26 mouse cellular contexts compared by ENCODE assay signal in the genomic region with DNA sequence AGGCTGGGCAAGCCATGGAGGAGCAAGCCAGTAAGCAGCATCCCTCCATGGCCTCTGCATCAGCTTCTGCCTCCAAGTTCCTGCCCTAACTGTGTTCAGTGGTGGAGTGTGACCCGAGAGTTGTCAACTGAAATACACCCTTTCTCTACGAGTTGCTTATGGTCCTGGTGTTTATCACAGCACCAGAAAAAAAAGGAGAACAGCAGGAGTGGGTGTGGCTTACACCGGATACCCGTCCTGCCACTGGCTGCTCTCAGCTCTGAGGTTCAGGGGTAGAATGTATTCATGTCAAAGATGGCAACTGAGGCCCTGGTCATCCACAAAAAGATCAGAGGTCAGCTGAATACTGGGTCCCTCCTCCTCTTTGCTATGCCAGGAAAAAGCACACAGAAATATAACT. TPM values are rescaled to one million over a fixed set of nuclear protein-coding genes. Genes with fewer than 3 reads are reported as not detected.
DNase-seq lines count a peak whose midpoint lies in the region; ATAC-seq lines count a peak whose summit lies in the region.
"Had no signal": no experiment of that assay in that cellular context is flagged by ENCODE, and none has a peak within 500 bp of the region (broad histone marks: within the 10 kb centered on the region; RNA-seq: fewer than 3 reads in every experiment).

No protein-coding gene starts in this region.

- H3K4me1 ChIP-seq in midbrain, embryonic 10.5 days: peaks cover 9% of the 10 kb centered on the region; the same call in 1 of the 2 replicates
- H3K4me1 ChIP-seq: embryonic facial prominence, embryonic 12.5 days; embryonic facial prominence, embryonic 15.5 days had no signal

- no peak overlapping the region for H3K4me3 ChIP-seq in midbrain, embryonic 10.5 days
- H3K4me3 ChIP-seq: embryonic facial prominence, embryonic 12.5 days; embryonic facial prominence, embryonic 15.5 days; heart, adult 2 months; heart, embryonic 10.5 days; heart, embryonic 13.5 days had no signal

- no peaks in the 10 kb centered on the region for H3K27me3 ChIP-seq in midbrain, embryonic 10.5 days (ENCODE audit: low read depth, poor library complexity, severe bottlenecking)
- H3K27me3 ChIP-seq: embryonic facial prominence, embryonic 12.5 days; embryonic facial prominence, embryonic 15.5 days; heart, embryonic 13.5 days had no signal

- 84% methylated on average over 4 of the region's 4 CpGs for WGBS in midbrain, embryonic 10.5 days

- no peaks in the 10 kb centered on the region for H3K36me3 ChIP-seq in midbrain, embryonic 10.5 days
- H3K36me3 ChIP-seq: embryonic facial prominence, embryonic 12.5 days; embryonic facial prominence, embryonic 15.5 days; heart, embryonic 10.5 days; heart, embryonic 13.5 days had no signal

- ATAC-seq in activated CD4-positive, CD25-positive, alpha-beta regulatory T cell, adult 4 months: peak; percentile 56
- ATAC-seq in inflammation-experienced regulatory T-cells, adult 6 months: peak; percentile 42
- ATAC-seq in monocyte, adult 5-6 weeks (replicated peaks; ENCODE audit: insufficient number of reproducible peaks, low FRiP score, low TSS enrichment, poor library complexity, severe bottlenecking): peak; percentile 68; the same call in 1 of the 2 replicates
- ATAC-seq: forebrain, embryonic 14.5 days; forebrain, postnatal 0 days; hindbrain, postnatal 0 days had no signal

- peak; percentile 45 for DNase-seq in CD4-positive, CD25-positive, alpha-beta regulatory T cell, adult 2 months (ENCODE audit: low read depth, low spot score)
- DNase-seq in midbrain, embryonic 10.5 days (ENCODE audit: low spot score): no peak
- DNase-seq in spleen, postnatal 14 days (ENCODE audit: low spot score in 2 of 2): no peak
- DNase-seq in frontal cortex, postnatal 36 days (ENCODE audit: low spot score in 2 of 2): no peak
- DNase-seq in lung, postnatal 14 days: no peak
- DNase-seq: adrenal gland, postnatal 10 days; cerebellum, adult 11 months; cerebellum, adult 2 months; cerebellum, adult 9-11 months; cerebellum, postnatal 25 days; forebrain, postnatal 0 days; gastrocnemius, postnatal 25 days; heart, adult 2 months; heart, postnatal 14 days; heart, postnatal 4 days had no signal

- H3K9me3 ChIP-seq in midbrain, embryonic 10.5 days (replicated peaks): no peaks in the 10 kb centered on the region
- H3K9me3 ChIP-seq: embryonic facial prominence, embryonic 12.5 days; embryonic facial prominence, embryonic 15.5 days; heart, embryonic 10.5 days; heart, embryonic 13.5 days had no signal

- H3K27ac ChIP-seq in midbrain, embryonic 10.5 days (replicated peaks): no peak overlapping the region
- H3K27ac ChIP-seq: embryonic facial prominence, embryonic 12.5 days; embryonic facial prominence, embryonic 15.5 days; heart, adult 2 months; heart, embryonic 10.5 days; heart, embryonic 13.5 days; hindbrain, embryonic 14.5 days; hindbrain, postnatal 0 days had no signal

RNA-seq across cellular contexts. Expression of gene Il21r, which starts 16.8 kb away (rescaled TPM):
- polyA plus RNA-seq in activated CD4-positive, CD25-positive, alpha-beta regulatory T cell, adult 4 months (2017; shearing (Covaris generic)): 10 to 100 TPM; 53.6 to 63.4 TPM
- polyA plus RNA-seq in inflammation-experienced regulatory T-cells, adult 6 months (2017; shearing (Covaris generic)): 10 to 100 TPM; 68.7 to 92.3 (median 73.8) TPM
- total RNA-seq in monocyte, adult 5-6 weeks (2017): 15.2 to 17.8 TPM (median 15.8 TPM) in 3 replicates
- 0.53 and 0.58 TPM in 2 replicates for polyA plus RNA-seq in midbrain, embryonic 10.5 days (2016; fragmentation: Nextera tagmentation; extraction: Ambion mirVana)
- total RNA-seq: gastrocnemius, adult 8-10 months had no signal

Comparison
In these comparisons a context has a peak if more than half of its experiments do, and no peak if none do; other contexts are left out.
1. RNA of gene Il21r, which starts 16.8 kb away (polyA plus RNA-seq): 68.7 to 92.3 TPM in inflammation-experienced regulatory T-cells, adult 6 months and 53.6 to 63.4 TPM in activated CD4-positive, CD25-positive, alpha-beta regulatory T cell, adult 4 months; 0.53 to 0.58 TPM in midbrain, embryonic 10.5 days; every median in the first group is over 10 times any median in the second.
2. Peak in every context shown above with its lines, with median percentiles within 50 percentile points of each other: ATAC-seq.